Mouse (Mus musculus): ENCODE measurements around the gene Fam155a. TPM values are rescaled to one million over a fixed set of nuclear protein-coding genes. Genes with fewer than 3 reads are reported as not detected.
A peak's percentile ranks its signal among the peaks of the same experiment; 100 is the strongest.
"Not testable (repeated sequence)": the region's sequence is repeated elsewhere in the genome, so short reads cannot be mapped to it uniquely, and the experiment has no call there.

Gene Fam155a
- polyA plus RNA-seq, 1 experiment, result not detected

DNA sequence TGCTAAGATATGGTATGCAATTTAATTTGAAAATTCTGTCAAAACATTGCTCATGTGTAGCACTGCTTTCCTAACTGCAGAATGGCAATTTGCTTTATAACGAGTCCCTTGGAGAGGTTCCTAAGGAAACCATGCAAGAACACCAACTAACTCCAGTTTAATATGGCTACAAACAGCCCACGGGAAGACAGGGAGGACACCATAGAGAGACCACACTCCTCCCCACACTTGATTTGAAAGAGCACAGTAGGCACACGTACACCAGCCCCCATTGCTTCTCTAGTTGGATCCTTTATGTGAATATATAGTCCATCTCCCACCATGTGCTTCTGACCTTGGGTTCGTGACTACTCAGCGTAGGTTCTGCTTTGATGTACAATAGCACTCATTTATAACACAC lies 35.8 kb downstream of the Fam155a start:
- H3K27ac ChIP-seq (ENCODE audit: insufficient read depth, low read depth, low read length), result no peak overlapping the region
- H3K4me3 ChIP-seq (ENCODE audit: insufficient read depth, low read depth, low read length), result no peak overlapping the region
- H3K4me1 ChIP-seq (ENCODE audit: control insufficient read depth, insufficient read depth, low read length), result peaks cover 9% of the 10 kb centered on the region
- no peak for TF ChIP-seq CTCF (IDR thresholded peaks at IDR 0.05; ENCODE audit: insufficient read depth, low read depth, low read length)
- TF ChIP-seq POLR2A (IDR thresholded peaks at IDR 0.05; ENCODE audit: insufficient read depth, low read depth, low read length), result no peak
- 36% methylated on average over 5 of the region's 5 CpGs for WGBS

DNA sequence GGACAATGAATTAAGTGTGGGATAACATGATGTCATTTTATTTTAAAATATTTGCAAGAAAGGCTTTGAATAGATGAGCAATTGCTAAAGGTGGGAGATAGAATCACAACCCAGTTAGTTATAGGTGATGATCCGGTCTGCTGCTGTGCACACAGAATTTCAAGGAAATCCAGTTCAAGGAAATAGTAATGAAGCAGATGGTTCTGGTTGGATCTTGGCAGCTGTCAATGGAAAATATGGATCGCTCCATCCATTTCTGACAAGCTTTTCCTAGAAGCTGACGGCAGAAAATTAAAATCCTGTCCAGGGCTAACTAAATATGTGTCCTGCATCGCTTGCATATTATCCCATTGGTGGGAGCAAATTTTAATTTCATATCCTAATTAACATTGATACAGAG lies 61.2 kb downstream of the Fam155a start:
- 90% methylated on average over 4 of the region's 4 CpGs for WGBS
- Histone ChIP-seq H3K27ac (ENCODE audit: insufficient read depth, low read depth, low read length) (no peak overlapping the region), H3K4me3 (ENCODE audit: insufficient read depth, low read depth, low read length) (no peak overlapping the region), H3K4me1 (ENCODE audit: control insufficient read depth, insufficient read depth, low read length) (peaks cover 6% of the 10 kb centered on the region)
- no peak for TF ChIP-seq POLR2A (IDR thresholded peaks at IDR 0.05; ENCODE audit: insufficient read depth, low read depth, low read length)
- TF ChIP-seq CTCF (IDR thresholded peaks at IDR 0.05; ENCODE audit: insufficient read depth, low read depth, low read length), result no peak

DNA sequence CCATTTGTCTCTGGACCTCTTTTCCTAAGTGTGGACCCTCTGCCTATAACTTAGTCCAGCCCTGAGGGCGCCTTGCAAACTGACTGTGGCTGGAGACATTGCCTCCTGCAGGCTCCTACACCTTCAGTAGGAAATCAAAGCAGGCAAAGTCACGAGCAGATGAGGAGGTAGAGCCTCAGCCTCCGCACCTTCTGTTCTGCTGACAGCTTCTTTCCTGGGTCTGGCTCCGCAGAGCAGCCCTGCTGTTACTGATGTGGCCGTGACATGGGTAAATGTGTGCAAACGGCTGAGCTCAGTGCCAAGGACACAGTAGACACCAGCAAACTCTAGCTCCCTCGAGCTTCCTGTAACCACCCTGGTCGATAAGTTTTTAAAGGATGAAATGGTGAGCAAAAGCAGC lies 63.5 kb downstream of the Fam155a start:
- no peak overlapping the region for H3K27ac ChIP-seq (ENCODE audit: insufficient read depth, low read depth, low read length)
- no peak overlapping the region for H3K4me3 ChIP-seq (ENCODE audit: insufficient read depth, low read depth, low read length)
- TF ChIP-seq POLR2A (IDR thresholded peaks at IDR 0.05; ENCODE audit: insufficient read depth, low read depth, low read length) (no peak), CTCF (IDR thresholded peaks at IDR 0.05; ENCODE audit: insufficient read depth, low read depth, low read length) (no peak)
- 66% methylated on average over 8 of the region's 8 CpGs for WGBS
- H3K4me1 ChIP-seq (ENCODE audit: control insufficient read depth, insufficient read depth, low read length), result peaks cover 6% of the 10 kb centered on the region

DNA sequence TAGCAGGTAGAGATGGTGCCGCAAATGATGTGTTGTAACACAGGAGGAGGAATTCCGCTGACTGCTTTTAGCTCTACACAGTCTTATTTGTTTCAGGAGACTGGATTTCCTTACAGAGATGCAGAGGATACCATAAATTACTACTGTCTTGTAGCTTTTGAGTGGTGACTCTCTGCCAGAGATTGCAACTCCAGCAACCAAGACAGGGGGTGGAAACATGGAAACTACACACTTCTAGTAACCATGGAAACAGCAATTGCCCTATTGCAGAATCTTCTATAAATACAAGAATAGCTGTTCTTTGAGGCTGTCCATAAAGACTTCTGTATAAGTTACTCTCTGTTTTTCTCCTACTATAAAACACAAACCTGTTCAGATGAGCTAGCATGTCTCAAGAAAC lies 76.2 kb downstream of the Fam155a start:
- 29% methylated on average over 2 of the region's 2 CpGs for WGBS
- H3K27ac ChIP-seq (ENCODE audit: insufficient read depth, low read depth, low read length), result peak overlapping the region; percentile 92
- H3K4me1 ChIP-seq (ENCODE audit: control insufficient read depth, insufficient read depth, low read length), result 0 out of 2 replicates have a peak, but pooled peaks cover 2% of the 10 kb centered on the region
- no peak for TF ChIP-seq CTCF (IDR thresholded peaks at IDR 0.05; ENCODE audit: insufficient read depth, low read depth, low read length)
- no peak for TF ChIP-seq POLR2A (IDR thresholded peaks at IDR 0.05; ENCODE audit: insufficient read depth, low read depth, low read length)
- no peak overlapping the region for H3K4me3 ChIP-seq (ENCODE audit: insufficient read depth, low read depth, low read length)

- WGBS, result 51% methylated on average over 5 of the region's 5 CpGs
- H3K4me1 ChIP-seq (ENCODE audit: control insufficient read depth, insufficient read depth, low read length), result 0 out of 2 replicates have a peak, but pooled peaks cover 2% of the 10 kb centered on the region
- H3K27ac ChIP-seq (ENCODE audit: insufficient read depth, low read depth, low read length), result no peak overlapping the region
- no peak for TF ChIP-seq CTCF (IDR thresholded peaks at IDR 0.05; ENCODE audit: insufficient read depth, low read depth, low read length)
- no peak for TF ChIP-seq POLR2A (IDR thresholded peaks at IDR 0.05; ENCODE audit: insufficient read depth, low read depth, low read length)
- no peak overlapping the region for H3K4me3 ChIP-seq (ENCODE audit: insufficient read depth, low read depth, low read length)
Observed at GRCm38 (mm10) chr8:9692370-9692769, 78.6 kb downstream of the Fam155a start.

GRCm38 (mm10) chr8:9660014-9660413 lies 110.9 kb downstream of the Fam155a start:
- not testable (repeated sequence) for H3K4me1 ChIP-seq (ENCODE audit: control insufficient read depth, insufficient read depth, low read length); H3K27ac ChIP-seq (ENCODE audit: insufficient read depth, low read depth, low read length); H3K4me3 ChIP-seq (ENCODE audit: insufficient read depth, low read depth, low read length)
- 93% methylated on average over 3 of the region's 3 CpGs for WGBS

DNA sequence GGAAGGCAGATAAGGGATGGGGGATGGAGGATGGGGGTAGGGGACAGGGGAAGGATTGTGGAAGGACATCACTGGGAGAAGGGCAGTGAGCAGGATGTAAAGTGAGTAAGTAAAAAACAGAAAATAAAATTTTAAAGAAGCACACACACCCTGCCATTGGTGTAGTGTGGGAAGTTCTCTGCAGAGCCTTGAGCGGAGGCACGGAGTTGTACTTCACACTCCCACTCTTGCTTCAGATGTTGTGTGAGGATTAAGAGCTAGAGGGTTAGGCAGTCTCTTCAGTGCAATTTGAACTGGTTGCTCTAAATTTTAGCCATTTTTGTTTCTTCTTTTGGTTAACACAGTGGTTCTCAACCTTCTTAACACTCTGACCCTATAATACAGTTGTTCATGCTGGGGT lies 114.1 kb downstream of the Fam155a start:
- TF ChIP-seq POLR2A (IDR thresholded peaks at IDR 0.05; ENCODE audit: insufficient read depth, low read depth, low read length) (no peak), CTCF (IDR thresholded peaks at IDR 0.05; ENCODE audit: insufficient read depth, low read depth, low read length) (no peak)
- H3K27ac ChIP-seq (ENCODE audit: insufficient read depth, low read depth, low read length), result no peak overlapping the region
- peaks cover 2% of the 10 kb centered on the region; the same call in 1 of the 2 replicates for H3K4me1 ChIP-seq (ENCODE audit: control insufficient read depth, insufficient read depth, low read length)
- no peak overlapping the region for H3K4me3 ChIP-seq (ENCODE audit: insufficient read depth, low read depth, low read length)
- 67% methylated on average over 2 of the region's 2 CpGs for WGBS

DNA sequence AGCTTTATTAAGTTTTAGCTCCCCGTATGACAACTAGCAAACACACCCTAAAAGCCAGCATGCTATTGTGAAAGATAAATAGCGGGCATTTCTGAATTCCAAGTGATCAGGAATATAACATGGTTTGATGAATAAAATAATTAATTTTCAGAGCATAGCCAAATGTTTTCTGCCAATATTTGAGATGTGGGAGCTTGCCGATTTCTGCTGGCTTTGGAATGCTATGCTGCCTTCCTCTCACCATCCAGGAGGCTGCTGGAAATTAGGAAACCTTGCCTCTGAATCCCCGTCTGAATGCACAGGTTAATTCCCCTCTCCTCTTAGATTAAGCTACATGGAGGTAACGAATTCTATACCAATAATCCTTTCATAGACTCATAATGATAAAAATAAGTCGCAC lies 116.1 kb downstream of the Fam155a start:
- Histone ChIP-seq H3K4me1 (ENCODE audit: control insufficient read depth, insufficient read depth, low read length) (peaks cover 2% of the 10 kb centered on the region; the same call in 1 of the 2 replicates), H3K4me3 (ENCODE audit: insufficient read depth, low read depth, low read length) (no peak overlapping the region), H3K27ac (ENCODE audit: insufficient read depth, low read depth, low read length) (no peak overlapping the region)
- TF ChIP-seq POLR2A (IDR thresholded peaks at IDR 0.05; ENCODE audit: insufficient read depth, low read depth, low read length) (no peak), CTCF (IDR thresholded peaks at IDR 0.05; ENCODE audit: insufficient read depth, low read depth, low read length) (no peak)
- WGBS, result 86% methylated on average over 6 of the region's 6 CpGs

DNA sequence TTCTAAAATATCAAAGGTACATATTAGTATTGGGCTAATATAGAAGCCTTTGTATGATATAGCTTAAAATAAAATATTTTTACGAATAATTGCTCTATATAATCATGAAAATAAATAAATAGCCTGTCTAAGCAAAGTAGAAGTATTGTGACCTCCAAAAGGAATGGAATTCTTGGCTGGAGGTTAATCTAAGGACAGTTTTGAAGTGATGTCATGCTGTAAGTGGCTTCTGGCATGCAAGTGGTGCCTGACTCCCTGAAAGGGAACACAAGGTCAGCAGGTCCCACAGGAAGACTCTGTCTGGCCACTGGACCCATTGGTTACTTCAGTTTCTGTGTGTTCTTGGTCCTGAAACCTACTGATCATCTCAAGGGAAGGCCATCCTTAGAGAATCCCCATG lies 117.3 kb downstream of the Fam155a start:
- Histone ChIP-seq H3K4me3 (ENCODE audit: insufficient read depth, low read depth, low read length) (no peak overlapping the region), H3K27ac (ENCODE audit: insufficient read depth, low read depth, low read length) (no peak overlapping the region), H3K4me1 (ENCODE audit: control insufficient read depth, insufficient read depth, low read length) (peaks cover 2% of the 10 kb centered on the region; the same call in 1 of the 2 replicates)
- no peak for TF ChIP-seq POLR2A (IDR thresholded peaks at IDR 0.05; ENCODE audit: insufficient read depth, low read depth, low read length)
- no peak for TF ChIP-seq CTCF (IDR thresholded peaks at IDR 0.05; ENCODE audit: insufficient read depth, low read depth, low read length)
- 55% methylated on average over 1 of the region's 1 CpGs for WGBS

- Histone ChIP-seq H3K4me3 (ENCODE audit: insufficient read depth, low read depth, low read length) (no peak overlapping the region), H3K4me1 (ENCODE audit: control insufficient read depth, insufficient read depth, low read length) (0 out of 2 replicates have a peak, but pooled peaks cover 2% of the 10 kb centered on the region), H3K27ac (ENCODE audit: insufficient read depth, low read depth, low read length) (no peak overlapping the region)
- TF ChIP-seq POLR2A (IDR thresholded peaks at IDR 0.05; ENCODE audit: insufficient read depth, low read depth, low read length), result no peak
- no peak for TF ChIP-seq CTCF (IDR thresholded peaks at IDR 0.05; ENCODE audit: insufficient read depth, low read depth, low read length)
- WGBS, result 93% methylated on average over 2 of the region's 2 CpGs
Observed at GRCm38 (mm10) chr8:9638162-9638561, 132.8 kb downstream of the Fam155a start.
